Mouse (Mus musculus): ENCODE measurements around the gene Man2a1.

Man2a1 gene

GRCm38 (mm10) chr17:64601751-64602578 is 1.4 kb downstream of the Man2a1 start:
- in situ Hi-C loops (cut with MboI) = loop anchor here (10.0 kb wide), 1 partner anchor 153 kb away; no protein-coding TSS in a partner anchor

GRCm38 (mm10) chr17:64603134-64603533 is 2.6 kb downstream of the Man2a1 start:
- in situ Hi-C loops (cut with MboI) = loop anchor here (10.0 kb wide), 1 partner anchor 152 kb away; no protein-coding TSS in a partner anchor

- in situ Hi-C loops (cut with MboI) = loop anchor here (10.0 kb wide), 1 partner anchor 151 kb away; no protein-coding TSS in a partner anchor
Measured at GRCm38 (mm10) chr17:64603534-64603933, 3.0 kb downstream of the Man2a1 start.

GRCm38 (mm10) chr17:64604163-64604562 is 3.6 kb downstream of the Man2a1 start:
- in situ Hi-C loops (cut with MboI) = loop anchor here (10.0 kb wide), 1 partner anchor 151 kb away; no protein-coding TSS in a partner anchor

- in situ Hi-C loops (cut with MboI) = loop anchor here (10.0 kb wide), 1 partner anchor 147 kb away; no protein-coding TSS in a partner anchor
Measured at GRCm38 (mm10) chr17:64608228-64608627, 7.7 kb downstream of the Man2a1 start.

- in situ Hi-C loops (cut with MboI) = loop anchor here (10.0 kb wide), 1 partner anchor 146 kb away; no protein-coding TSS in a partner anchor
Measured at GRCm38 (mm10) chr17:64608923-64609598, 8.5 kb downstream of the Man2a1 start.

GRCm38 (mm10) chr17:64609741-64610140 is 9.2 kb downstream of the Man2a1 start:
- in situ Hi-C loops (cut with MboI) = loop anchor here (10.0 kb wide), 1 partner anchor 145 kb away; no protein-coding TSS in a partner anchor

- in situ Hi-C loops (cut with MboI) = no loop called here
Measured at GRCm38 (mm10) chr17:64611426-64611825, 10.9 kb downstream of the Man2a1 start.

- in situ Hi-C loops (cut with MboI) = no loop called here
Measured at GRCm38 (mm10) chr17:64612135-64612885, 11.8 kb downstream of the Man2a1 start.

- in situ Hi-C loops (cut with MboI) = no loop called here
Measured at GRCm38 (mm10) chr17:64612930-64613329, 12.4 kb downstream of the Man2a1 start.

GRCm38 (mm10) chr17:64613351-64613750 is 12.8 kb downstream of the Man2a1 start:
- in situ Hi-C loops (cut with MboI) = no loop called here

- in situ Hi-C loops (cut with MboI) = no loop called here
Measured at GRCm38 (mm10) chr17:64614804-64615203, 14.3 kb downstream of the Man2a1 start.

GRCm38 (mm10) chr17:64615420-64615819 is 14.9 kb downstream of the Man2a1 start:
- in situ Hi-C loops (cut with MboI) = no loop called here

GRCm38 (mm10) chr17:64616259-64616658 is 15.7 kb downstream of the Man2a1 start:
- in situ Hi-C loops (cut with MboI) = no loop called here

GRCm38 (mm10) chr17:64617838-64618237 is 17.3 kb downstream of the Man2a1 start:
- in situ Hi-C loops (cut with MboI) = no loop called here

GRCm38 (mm10) chr17:64618996-64619395 is 18.5 kb downstream of the Man2a1 start:
- in situ Hi-C loops (cut with MboI) = no loop called here

- in situ Hi-C loops (cut with MboI) = no loop called here
Measured at GRCm38 (mm10) chr17:64620135-64620534, 19.6 kb downstream of the Man2a1 start.

- in situ Hi-C loops (cut with MboI) = no loop called here
Measured at GRCm38 (mm10) chr17:64620627-64621026, 20.1 kb downstream of the Man2a1 start.

GRCm38 (mm10) chr17:64621226-64621625 is 20.7 kb downstream of the Man2a1 start:
- in situ Hi-C loops (cut with MboI) = no loop called here

- in situ Hi-C loops (cut with MboI) = no loop called here
Measured at GRCm38 (mm10) chr17:64621649-64622351, 21.3 kb downstream of the Man2a1 start.

GRCm38 (mm10) chr17:64622352-64622886 is 21.9 kb downstream of the Man2a1 start:
- in situ Hi-C loops (cut with MboI) = no loop called here
